Mouse (Mus musculus) cerebellum, adult 2 months (tissue): Measurements from ENCODE around the gene Fam81a. TPM values are rescaled to one million over a fixed set of nuclear protein-coding genes. Genes with fewer than 3 reads are reported as not detected.

Source experiments
- DNase-seq, 2 experiments: peaks; one replicate each; pipeline ENCODE4 v3.0.0; 2021
- H3K27ac ChIP-seq: fragments of 200-500 bp; 2 replicates; pipeline ENCODE4 v1.5.1; 2012; ENCODE audit warnings: low read length, control low read depth, inconsistent platforms; ENCODE audit not compliant: insufficient read depth
- H3K27me3 ChIP-seq: fragments of 200-500 bp; 2 replicates; pipeline ENCODE4 v1.6.1; 2012; ENCODE audit warnings: inconsistent platforms, mild to moderate bottlenecking, low read length, moderate library complexity; ENCODE audit not compliant: control insufficient read depth, insufficient read depth
- H3K4me1 ChIP-seq: fragments of 200-500 bp; 2 replicates; pipeline ENCODE4 v1.6.1; 2011; ENCODE audit warnings: low read length; ENCODE audit not compliant: control insufficient read depth, insufficient read depth
- H3K4me3 ChIP-seq: fragments of 200-500 bp; replicated peaks from 2 replicates; pipeline ENCODE3; 2011; ENCODE audit warnings: mild to moderate bottlenecking, low read depth, low read length, control low read depth; ENCODE audit not compliant: insufficient read depth
- CTCF ChIP-seq: fragments of 200-500 bp; IDR thresholded peaks from 2 replicates; pipeline ENCODE4 v1.5.1; 2011; ENCODE audit warnings: low read depth, mild to moderate bottlenecking, control low read depth, low read length, moderate library complexity, borderline replicate concordance; ENCODE audit not compliant: insufficient read depth
- POLR2A ChIP-seq: fragments of 200-500 bp; IDR thresholded peaks from 2 replicates; pipeline ENCODE4 v1.6.1; 2011; ENCODE audit warnings: low read length, control low read depth, borderline replicate concordance; ENCODE audit not compliant: insufficient read depth
- WGBS: fragments of 180-500 bp; shearing (Covaris S2); methylation state at CpG from one replicate; pipeline ENCODE4 v1.1.7; 2018; 5-methylcytosine and 5-hydroxymethylcytosine counted together
- polyA plus RNA-seq: library from polyadenylated mRNA; depleted of rRNA; stranded (reverse); fragments of >200 nt; gene quantifications from 2 replicates; pipeline ENCODE4 v1.2.3, GENCODE M21; 2012

Gene Fam81a
- polyA plus RNA-seq, 1 experiment, result 12.8 TPM

- Histone ChIP-seq H3K4me1 (no peaks in the 10 kb centered on the region; the same call in 1 of the 2 replicates), H3K27ac (no peak overlapping the region), H3K27me3 (no peaks in the 10 kb centered on the region), H3K4me3 (no peak overlapping the region)
- no peak for TF ChIP-seq CTCF
- no peak for TF ChIP-seq POLR2A
- 79% methylated on average over 5 of the region's 5 CpGs for whole genome bisulfite sequencing
- no peak for DNase-seq
Measured at GRCm38 (mm10) chr9:70137991-70138390, 4.4 kb downstream of the Fam81a start.

- no peak for TF ChIP-seq CTCF
- TF ChIP-seq POLR2A, result no peak
- Histone ChIP-seq H3K4me3 (no peak overlapping the region), H3K4me1 (no peaks in the 10 kb centered on the region), H3K27ac (no peak overlapping the region), H3K27me3 (no peaks in the 10 kb centered on the region)
- WGBS, result 83% methylated on average over 1 of the region's 1 CpGs
- DNase-seq, result no peak
Measured at GRCm38 (mm10) chr9:70135186-70135585, 7.2 kb downstream of the Fam81a start.

DNA sequence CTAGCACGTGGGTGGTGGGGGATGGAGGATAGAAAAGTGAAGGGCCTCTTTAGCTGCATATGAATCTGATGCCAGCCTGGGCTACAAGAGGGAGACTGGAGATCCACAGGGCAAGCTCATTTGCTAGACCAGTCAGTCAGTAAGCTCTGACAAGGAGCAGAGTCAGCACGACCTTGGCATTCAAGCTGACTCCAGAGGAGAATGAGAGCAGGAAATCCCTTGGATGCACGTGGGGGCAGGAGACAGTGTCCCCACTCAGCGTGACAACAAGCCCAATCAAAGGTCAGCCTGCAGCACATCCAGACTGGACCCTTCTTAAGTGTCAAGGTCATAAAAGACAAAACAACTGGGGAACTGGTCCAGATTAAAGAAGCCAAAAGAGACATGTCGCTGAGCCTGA, 7.6 kb downstream of the Fam81a start:
- 65% methylated on average over 5 of the region's 5 CpGs for WGBS
- Histone ChIP-seq H3K27me3 (no peaks in the 10 kb centered on the region), H3K4me1 (no peaks in the 10 kb centered on the region), H3K4me3 (no peak overlapping the region), H3K27ac (no peak overlapping the region)
- TF ChIP-seq POLR2A (no peak), CTCF (no peak)
- DNase-seq, result no peak

DNA sequence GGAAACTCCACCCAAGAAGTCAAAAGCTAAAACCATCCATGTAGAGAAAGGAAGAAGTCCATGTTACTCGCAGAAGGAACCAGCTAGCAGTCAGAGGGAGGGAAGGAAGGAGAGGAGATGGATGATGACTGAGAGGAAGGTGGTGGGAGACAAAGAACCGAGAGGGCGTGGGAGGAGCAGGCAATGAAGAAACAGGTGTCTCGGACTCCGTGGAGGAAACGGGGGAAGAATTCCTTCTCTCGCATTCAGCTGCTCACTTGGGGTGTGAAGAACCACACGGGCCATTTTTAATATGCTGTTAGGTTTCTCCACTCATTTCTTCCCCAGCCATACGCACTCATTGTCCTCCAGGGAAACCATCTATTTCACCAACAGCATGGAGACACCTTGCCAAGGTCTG, 8.1 kb downstream of the Fam81a start:
- no peak overlapping the region for H3K4me3 ChIP-seq
- H3K27ac ChIP-seq, result no peak overlapping the region
- 88% methylated on average over 9 of the region's 9 CpGs for WGBS
- H3K27me3 ChIP-seq, result no peaks in the 10 kb centered on the region
- no peaks in the 10 kb centered on the region for H3K4me1 ChIP-seq
- TF ChIP-seq POLR2A, result no peak
- DNase-seq, result no peak

GRCm38 (mm10) chr9:70130786-70131185, 11.6 kb downstream of the Fam81a start:
- H3K4me3 ChIP-seq, result no peak overlapping the region
- H3K4me1 ChIP-seq, result no peaks in the 10 kb centered on the region
- no peaks in the 10 kb centered on the region for H3K27me3 ChIP-seq
- H3K27ac ChIP-seq, result no peak overlapping the region
- no peak for DNase-seq
- TF ChIP-seq CTCF (no peak), POLR2A (no peak)
- WGBS, result 94% methylated on average over 5 of the region's 5 CpGs

DNA sequence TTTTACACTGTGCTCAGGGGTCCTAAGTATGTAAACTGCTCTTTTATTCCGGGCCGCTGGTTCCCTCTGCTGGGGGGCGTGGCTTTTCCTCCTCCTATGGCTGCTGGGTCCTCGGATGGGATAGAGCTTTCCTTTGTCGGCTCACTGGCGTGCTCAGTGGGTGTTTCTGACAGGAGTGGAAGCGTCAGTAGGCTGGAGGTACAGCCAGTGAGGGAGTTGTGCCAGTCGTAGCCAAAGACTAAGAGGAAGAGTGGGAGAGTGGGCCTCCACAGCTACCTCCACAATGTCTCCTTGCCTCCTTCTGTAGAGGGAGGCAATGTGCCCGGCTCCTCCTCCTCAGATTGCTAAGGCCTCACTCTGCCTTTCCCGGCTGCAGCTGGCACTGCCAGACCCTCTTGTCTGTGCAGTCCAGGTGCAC, 30.5 kb downstream of the Fam81a start:
- Histone ChIP-seq H3K27me3 (no peaks in the 10 kb centered on the region; the same call in 1 of the 2 replicates), H3K4me1 (no peaks in the 10 kb centered on the region), H3K27ac (no peak overlapping the region), H3K4me3 (no peak overlapping the region)
- WGBS, result 9% methylated on average over 10 of the region's 10 CpGs
- no peak for TF ChIP-seq POLR2A
- no peak for TF ChIP-seq CTCF
- DNase-seq, result no peak

- TF ChIP-seq POLR2A (no peak), CTCF (no peak)
- no peak for DNase-seq
- H3K27me3 ChIP-seq, result no peaks in the 10 kb centered on the region; the same call in 1 of the 2 replicates
- no peak overlapping the region for H3K27ac ChIP-seq
- 26% methylated on average over 7 of the region's 7 CpGs for WGBS
- H3K4me1 ChIP-seq, result no peaks in the 10 kb centered on the region
- H3K4me3 ChIP-seq, result no peak overlapping the region
Measured at GRCm38 (mm10) chr9:70110871-70111270, 31.5 kb downstream of the Fam81a start.

DNA sequence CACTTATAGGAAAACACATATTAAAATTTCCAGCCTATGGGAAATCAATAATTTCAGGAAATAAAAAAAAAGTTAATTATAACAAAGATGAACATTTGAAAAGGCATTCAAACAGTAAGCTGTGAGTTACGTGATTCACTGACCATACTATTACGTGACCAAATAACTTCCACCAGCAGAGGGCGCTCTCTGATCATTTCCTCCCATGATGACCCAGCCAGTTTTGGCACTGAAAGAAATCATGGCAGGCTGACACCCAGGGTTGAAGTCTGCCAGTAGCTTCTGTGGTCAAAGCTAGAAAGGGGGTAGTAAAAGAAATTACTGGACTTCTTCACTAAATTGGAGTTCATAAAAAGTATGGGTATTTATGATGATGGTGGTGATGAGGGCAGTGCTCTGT, 33.1 kb downstream of the Fam81a start:
- WGBS, result 14% methylated on average over 3 of the region's 3 CpGs
- no peak overlapping the region for H3K4me3 ChIP-seq
- H3K4me1 ChIP-seq, result no peaks in the 10 kb centered on the region
- H3K27me3 ChIP-seq, result no peaks in the 10 kb centered on the region
- H3K27ac ChIP-seq, result no peak overlapping the region
- TF ChIP-seq CTCF (peak; percentile 75), POLR2A (no peak)
- peak; percentile 55 to 67 for DNase-seq

- Histone ChIP-seq H3K27me3 (no peaks in the 10 kb centered on the region), H3K4me3 (no peak overlapping the region), H3K27ac (no peak overlapping the region), H3K4me1 (no peaks in the 10 kb centered on the region)
- DNase-seq, result no peak
- no peak for TF ChIP-seq CTCF
- no peak for TF ChIP-seq POLR2A
- 92% methylated on average over 5 of the region's 5 CpGs for WGBS
Measured at GRCm38 (mm10) chr9:70108151-70108550, 34.2 kb downstream of the Fam81a start.
